Mouse (Mus musculus) myocyte (in vitro differentiated cells): ENCODE results near the gene Sox11.

Source experiments
- CEBPB ChIP-seq: IDR thresholded peaks from 2 replicates; pipeline ENCODE4 v1.6.1; 2011; ENCODE audit warnings: mild to moderate bottlenecking, moderate library complexity; ENCODE audit not compliant: poor library complexity, insufficient read depth, severe bottlenecking
- POLR2A ChIP-seq: IDR thresholded peaks from one replicate; pipeline ENCODE4 v1.6.1; 2011; ENCODE audit warnings: low read depth, mild to moderate bottlenecking, control low read depth, moderate library complexity; ENCODE audit not compliant: insufficient read length
- POLR2AphosphoS2 ChIP-seq: IDR thresholded peaks from one replicate; pipeline ENCODE4 v1.6.1; 2011; ENCODE audit warnings: low read depth, control low read depth; ENCODE audit not compliant: insufficient read length
- TCF12 ChIP-seq: IDR thresholded peaks from one replicate; pipeline ENCODE4 v1.6.1; 2011; ENCODE audit warnings: mild to moderate bottlenecking, control low read depth; ENCODE audit not compliant: poor library complexity, insufficient read depth, severe bottlenecking

DNA sequence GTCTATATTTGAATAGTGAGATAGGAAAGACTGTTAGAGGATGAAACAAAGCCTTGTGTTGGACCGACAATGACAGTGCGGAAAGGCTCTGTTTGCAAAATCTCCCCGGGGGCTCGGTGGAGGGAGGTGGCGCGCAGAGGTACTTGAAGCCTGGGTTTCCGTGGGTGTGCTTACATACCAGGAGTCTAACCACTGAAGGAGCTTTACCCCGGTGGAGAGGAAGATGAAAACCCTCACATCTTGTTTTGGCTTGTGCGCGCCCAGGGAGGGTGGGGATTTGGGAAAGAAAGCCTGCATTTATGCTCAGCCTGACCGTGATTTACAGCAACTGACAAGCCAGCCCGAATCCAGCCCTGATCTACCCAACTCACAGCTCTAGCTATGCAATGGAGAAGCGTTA lies 31.7 kb downstream of the Sox11 start:
- TF ChIP-seq POLR2A = no peak
- no peak for TF ChIP-seq POLR2AphosphoS2
- no peak for TF ChIP-seq TCF12
- TF ChIP-seq CEBPB = no peak
